Mouse (Mus musculus) MEL (cell line): ENCODE results near the gene Erg. TPM values are rescaled to one million over a fixed set of nuclear protein-coding genes. Genes with fewer than 3 reads are reported as not detected.
A peak's percentile ranks its signal among the peaks of the same experiment; 100 is the strongest.

Source experiments
- DNase-seq: peaks from one replicate; pipeline ENCODE4 v3.0.0; 2011; ENCODE audit warnings: low read depth, low spot score
- H3K27ac ChIP-seq: 2 replicates; pipeline ENCODE4 v1.5.1; 2012; ENCODE audit warnings: low read depth, mild to moderate bottlenecking, control low read depth, low read length, moderate library complexity; ENCODE audit not compliant: control insufficient read depth
- H3K27me3 ChIP-seq, 2 experiments: fragments of 150-350 bp in 1 of 2; sonication (generic) in 1 of 2; 2 replicates each; pipeline ENCODE4 v1.6.1; 2012; ENCODE audit warnings: low read length in 2 of 2, mild to moderate bottlenecking in 2 of 2, improper control_type of control experiment in 1 of 2, moderate library complexity in 1 of 2; ENCODE audit not compliant: insufficient read depth in 2 of 2, control insufficient read depth in 1 of 2
- H3K36me3 ChIP-seq, 2 experiments: 2 replicates each; pipeline ENCODE4 v1.6.1; 2012 to 2014; ENCODE audit warnings: low read length in 2 of 2, improper control_type of control experiment in 1 of 2, inconsistent platforms in 1 of 2, mild to moderate bottlenecking in 1 of 2; ENCODE audit not compliant: insufficient read depth in 2 of 2, control insufficient read depth in 1 of 2
- H3K4me1 ChIP-seq, 2 experiments: fragments of 150-350 bp in 1 of 2; sonication (generic) in 1 of 2; 2 replicates each; pipeline ENCODE4 v1.6.1; 2012; ENCODE audit warnings: low read length in 2 of 2, improper control_type of control experiment in 1 of 2, mild to moderate bottlenecking in 1 of 2; ENCODE audit not compliant: insufficient read depth in 2 of 2, control insufficient read depth in 1 of 2
- H3K4me3 ChIP-seq, 2 experiments: fragments of 150-350 bp in 1 of 2; sonication (generic) in 1 of 2; 2 replicates each; pipeline ENCODE4 v1.5.1; 2012; ENCODE audit warnings: low read depth in 2 of 2, low read length in 2 of 2, mild to moderate bottlenecking in 2 of 2, moderate library complexity in 2 of 2, control low read depth in 1 of 2, improper control_type of control experiment in 1 of 2; ENCODE audit not compliant: control insufficient read depth in 1 of 2, insufficient read depth in 1 of 2
- H3K79me2 ChIP-seq: 2 replicates; pipeline ENCODE4 v1.6.1; 2012; ENCODE audit warnings: mild to moderate bottlenecking, low read length, moderate library complexity; ENCODE audit not compliant: control insufficient read depth, poor library complexity, insufficient read depth
- H3K9ac ChIP-seq: 2 replicates; pipeline ENCODE4 v1.6.1; 2012; ENCODE audit warnings: low read depth, mild to moderate bottlenecking, control low read depth, low read length, moderate library complexity; ENCODE audit not compliant: control insufficient read depth, poor library complexity, severe bottlenecking
- H3K9me3 ChIP-seq: fragments of 150-350 bp; sonication (generic); replicated peaks from 2 replicates; pipeline ENCODE4 v1.6.1; 2012; ENCODE audit warnings: mild to moderate bottlenecking, low read length, improper control_type of control experiment, moderate library complexity; ENCODE audit not compliant: insufficient read depth
- CHD1 ChIP-seq: IDR thresholded peaks from 2 replicates; pipeline ENCODE4 v1.6.1; 2012; ENCODE audit warnings: low read depth, mild to moderate bottlenecking, inconsistent platforms, low read length, improper control_type of control experiment
- CTCF ChIP-seq, 3 experiments: IDR thresholded peaks in 2 of 3; conservative IDR thresholded peaks in 1 of 3; 2 replicates each; pipeline ENCODE4 v1.5.1; 2011 to 2012; ENCODE audit warnings: low read length in 3 of 3, low read depth in 2 of 3, mild to moderate bottlenecking in 2 of 3, improper control_type of control experiment in 1 of 3, inconsistent platforms in 1 of 3, mixed read lengths in 1 of 3, moderate library complexity in 1 of 3; ENCODE audit not compliant: control insufficient read depth in 1 of 3, insufficient read depth in 1 of 3, poor library complexity in 1 of 3, severe bottlenecking in 1 of 3
- ELF1 ChIP-seq: IDR thresholded peaks from 2 replicates; pipeline ENCODE4 v1.6.1; 2014; ENCODE audit warnings: low read depth, mild to moderate bottlenecking, inconsistent platforms, low read length, improper control_type of control experiment, moderate library complexity
- GABPA ChIP-seq: IDR thresholded peaks from 2 replicates; pipeline ENCODE4 v1.6.1; 2012; ENCODE audit warnings: low read depth, mild to moderate bottlenecking, inconsistent platforms, low read length, improper control_type of control experiment, moderate library complexity
- HCFC1 ChIP-seq: IDR thresholded peaks from 2 replicates; pipeline ENCODE4 v1.6.1; 2012; ENCODE audit warnings: low read depth, mild to moderate bottlenecking, inconsistent platforms, low read length, improper control_type of control experiment, moderate library complexity
- KAT2A ChIP-seq: conservative IDR thresholded peaks from 2 replicates; pipeline ENCODE4 v1.6.1; 2012; ENCODE audit warnings: low read depth, low read length, improper control_type of control experiment, inconsistent platforms
- MAX ChIP-seq: IDR thresholded peaks from 2 replicates; pipeline ENCODE4 v1.6.1; 2011; ENCODE audit warnings: low read length, improper control_type of control experiment
- MAZ ChIP-seq: IDR thresholded peaks from 2 replicates; pipeline ENCODE4 v1.6.1; 2012; ENCODE audit warnings: low read depth, mild to moderate bottlenecking, inconsistent platforms, low read length, improper control_type of control experiment
- NELFE ChIP-seq: IDR thresholded peaks from 2 replicates; pipeline ENCODE4 v1.6.1; 2011; ENCODE audit warnings: low read depth, low read length, improper control_type of control experiment
- POLR2A ChIP-seq, 2 experiments: IDR thresholded peaks; 2 replicates each; pipeline ENCODE4 v1.6.1; 2011 to 2012; ENCODE audit warnings: low read length in 2 of 2, mild to moderate bottlenecking in 2 of 2, control low read depth in 1 of 2, improper control_type of control experiment in 1 of 2, low read depth in 1 of 2, moderate library complexity in 1 of 2; ENCODE audit not compliant: control insufficient read depth in 1 of 2, insufficient read depth in 1 of 2, poor library complexity in 1 of 2
- POLR2AphosphoS2 ChIP-seq: IDR thresholded peaks from 2 replicates; pipeline ENCODE4 v1.6.1; 2011; ENCODE audit warnings: low read length, improper control_type of control experiment
- POLR2AphosphoS5 ChIP-seq: IDR thresholded peaks from 2 replicates; pipeline ENCODE4 v1.6.1; 2012; ENCODE audit warnings: low read depth, borderline replicate concordance, mild to moderate bottlenecking, inconsistent platforms, low read length, moderate library complexity, mixed read lengths
- SMC3 ChIP-seq: IDR thresholded peaks from 2 replicates; pipeline ENCODE4 v1.6.1; 2011; ENCODE audit warnings: low read depth, low read length, improper control_type of control experiment
- TBP ChIP-seq: IDR thresholded peaks from 2 replicates; pipeline ENCODE4 v1.8.0; 2011; ENCODE audit warnings: low read depth, low read length, improper control_type of control experiment
- UBTF ChIP-seq: IDR thresholded peaks from 2 replicates; pipeline ENCODE4 v1.6.1; 2012; ENCODE audit warnings: low read depth, mild to moderate bottlenecking, inconsistent platforms, low read length, improper control_type of control experiment, moderate library complexity, borderline replicate concordance; ENCODE audit not compliant: insufficient read depth
- ZKSCAN1 ChIP-seq: IDR thresholded peaks from 2 replicates; pipeline ENCODE4 v1.6.1; 2012; ENCODE audit warnings: low read depth, mild to moderate bottlenecking, inconsistent platforms, low read length, improper control_type of control experiment, moderate library complexity
- polyA plus RNA-seq, 2 experiments: library from polyadenylated mRNA; stranded (reverse) in 1 of 2; unstranded in 1 of 2; fragments of >175 nt in 1 of 2; fragments of >200 nt in 1 of 2; gene quantifications; 2 replicates each; pipeline versions ENCODE4 v1.2.1 to v1.2.4; 2012; ENCODE audit warnings: low replicate concordance in 2 of 2, low read depth in 1 of 2; ENCODE audit not compliant: insufficient read length in 2 of 2, insufficient read depth in 1 of 2, missing spikeins in 1 of 2
- total RNA-seq: library from RNA; depleted of rRNA; stranded (reverse); fragments of 300-350 nt; gene quantifications from 2 replicates; pipeline ENCODE4 v1.2.3, GENCODE M21; 2012

Gene Erg
- total and polyA plus RNA-seq, 3 experiments: 0.11 to 0.27 TPM; not detected in 1

DNA sequence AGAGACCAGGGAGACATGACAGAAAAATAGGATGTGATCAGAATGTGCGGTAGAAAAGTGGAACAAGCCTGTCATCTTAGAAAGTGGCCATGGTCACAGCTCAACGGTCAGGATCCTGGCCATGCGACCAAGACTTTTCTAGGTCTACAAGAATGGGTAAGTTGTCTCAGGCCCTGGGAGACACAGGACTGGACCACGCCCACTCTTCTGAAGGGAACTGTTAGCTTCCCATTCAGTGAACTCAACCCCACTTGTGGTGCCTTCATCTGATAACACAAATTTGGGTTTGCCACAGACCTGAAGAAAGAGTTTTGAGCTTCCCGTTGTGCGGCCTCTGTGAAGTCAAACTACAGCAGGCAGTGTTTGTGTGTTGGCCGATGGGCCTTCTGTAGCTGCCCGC, 152.0 kb downstream of the Erg start (continued):
- TF ChIP-seq SMC3 (0 out of 2 replicates have a peak, but pooled peaks have one; percentile 3), TBP (peak; percentile 38; the same call in 1 of the 2 replicates)
- TF ChIP-seq, all 39 proteins: peak for 15

DNA sequence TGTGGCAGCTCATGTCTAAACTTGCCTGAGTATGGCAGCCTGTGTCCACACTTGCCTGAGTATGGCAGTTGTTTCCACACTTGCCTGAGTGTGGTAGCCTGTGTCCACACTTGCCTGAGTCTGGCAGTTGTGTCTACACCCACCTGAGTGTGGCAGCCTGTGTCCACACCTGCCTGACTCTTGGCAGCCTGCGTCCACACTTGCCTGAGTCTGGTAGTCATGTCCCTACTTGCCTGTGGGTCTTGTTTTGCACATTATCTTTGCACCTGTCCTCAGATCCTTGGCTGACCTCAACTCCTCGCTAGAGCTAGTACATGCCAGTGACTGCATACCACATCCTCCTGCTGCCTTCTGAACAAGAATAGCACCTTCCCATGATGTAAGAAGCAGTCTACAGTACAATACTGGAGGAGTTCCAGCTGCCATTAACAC, 153.8 kb downstream of the Erg start:
- DNase-seq: no peak
- Histone ChIP-seq H3K27me3 (no peaks in the 10 kb centered on the region), H3K27ac (no peak overlapping the region), H3K79me2 (no peaks in the 10 kb centered on the region; the same call in 1 of the 2 replicates), H3K4me3 (no peak overlapping the region), H3K36me3 (peaks cover 0 to 32% of the 10 kb centered on the region in 2 experiments; a peak in 2 of 4 replicates), H3K9me3 (no peaks in the 10 kb centered on the region), H3K9ac (no peak overlapping the region), H3K4me1 (peaks cover 27 to 38% of the 10 kb centered on the region in 2 experiments)
- TF ChIP-seq CHD1: no peak
- TF ChIP-seq POLR2AphosphoS5: no peak
- no peak for TF ChIP-seq KAT2A
- no peak for TF ChIP-seq ZKSCAN1
- TF ChIP-seq SMC3: no peak
- no peak for TF ChIP-seq ELF1
- TF ChIP-seq MAZ: no peak
- TF ChIP-seq CTCF (IDR thresholded peaks at IDR 0.05 in 2 of 3, conservative IDR thresholded peaks at IDR 0.05 in 1 of 3; ENCODE audit: control insufficient read depth in 1 of 3, insufficient read depth in 1 of 3, low read depth in 2 of 3, low read length in 3 of 3, poor library complexity in 1 of 3, severe bottlenecking in 1 of 3): no peak
- TF ChIP-seq POLR2AphosphoS2: no peak
- TF ChIP-seq NELFE: no peak
- TF ChIP-seq MAX: no peak
- TF ChIP-seq, all 39 proteins: peak for 0

DNA sequence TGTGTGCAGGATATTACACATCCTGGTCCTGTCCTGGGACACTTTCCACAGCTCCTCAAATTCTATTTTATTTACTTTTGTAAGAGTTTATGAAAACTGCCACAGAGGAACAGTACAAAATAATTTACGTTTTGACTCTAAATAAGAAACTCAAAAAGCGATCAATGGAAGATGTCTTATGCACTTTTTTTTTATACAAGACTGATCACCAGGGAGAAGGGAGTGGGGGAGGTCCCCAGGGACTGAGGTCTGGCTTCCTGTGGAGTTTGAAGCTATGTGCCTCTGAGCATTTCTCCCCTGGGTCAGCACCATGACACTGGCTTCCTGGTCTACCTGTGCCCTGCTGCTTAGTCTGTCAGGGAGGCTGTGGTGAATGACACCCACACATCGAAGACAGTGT, 156.5 kb downstream of the Erg start:
- Histone ChIP-seq H3K79me2 (no peaks in the 10 kb centered on the region), H3K4me3 (no peak overlapping the region), H3K4me1 (peaks cover 8 to 15% of the 10 kb centered on the region in 2 experiments), H3K9ac (no peak overlapping the region), H3K9me3 (no peaks in the 10 kb centered on the region), H3K36me3 (peaks cover 0 to 7% of the 10 kb centered on the region in 2 experiments; a peak in 2 of 4 replicates), H3K27ac (no peak overlapping the region), H3K27me3 (no peaks in the 10 kb centered on the region; a peak in 1 of 4 replicates)
- TF ChIP-seq POLR2A (IDR thresholded peaks at IDR 0.05; ENCODE audit: control insufficient read depth in 1 of 2, insufficient read depth in 1 of 2, low read depth in 1 of 2, low read length in 2 of 2, poor library complexity in 1 of 2) (no peak), CHD1 (no peak), CTCF (IDR thresholded peaks at IDR 0.05 in 2 of 3, conservative IDR thresholded peaks at IDR 0.05 in 1 of 3; ENCODE audit: control insufficient read depth in 1 of 3, insufficient read depth in 1 of 3, low read depth in 2 of 3, low read length in 3 of 3, poor library complexity in 1 of 3, severe bottlenecking in 1 of 3) (no peak), SMC3 (no peak), UBTF (no peak), GABPA (no peak), MAX (no peak), HCFC1 (no peak)
- DNase-seq: no peak
